Mouse (Mus musculus): ENCODE measurements around the gene 2900026A02Rik. TPM values are rescaled to one million over a fixed set of nuclear protein-coding genes. Genes with fewer than 3 reads are reported as not detected.

2900026A02Rik gene
- total RNA-seq, 2 experiments from 2014 or later = 55.4 to 56.9 TPM

DNA sequence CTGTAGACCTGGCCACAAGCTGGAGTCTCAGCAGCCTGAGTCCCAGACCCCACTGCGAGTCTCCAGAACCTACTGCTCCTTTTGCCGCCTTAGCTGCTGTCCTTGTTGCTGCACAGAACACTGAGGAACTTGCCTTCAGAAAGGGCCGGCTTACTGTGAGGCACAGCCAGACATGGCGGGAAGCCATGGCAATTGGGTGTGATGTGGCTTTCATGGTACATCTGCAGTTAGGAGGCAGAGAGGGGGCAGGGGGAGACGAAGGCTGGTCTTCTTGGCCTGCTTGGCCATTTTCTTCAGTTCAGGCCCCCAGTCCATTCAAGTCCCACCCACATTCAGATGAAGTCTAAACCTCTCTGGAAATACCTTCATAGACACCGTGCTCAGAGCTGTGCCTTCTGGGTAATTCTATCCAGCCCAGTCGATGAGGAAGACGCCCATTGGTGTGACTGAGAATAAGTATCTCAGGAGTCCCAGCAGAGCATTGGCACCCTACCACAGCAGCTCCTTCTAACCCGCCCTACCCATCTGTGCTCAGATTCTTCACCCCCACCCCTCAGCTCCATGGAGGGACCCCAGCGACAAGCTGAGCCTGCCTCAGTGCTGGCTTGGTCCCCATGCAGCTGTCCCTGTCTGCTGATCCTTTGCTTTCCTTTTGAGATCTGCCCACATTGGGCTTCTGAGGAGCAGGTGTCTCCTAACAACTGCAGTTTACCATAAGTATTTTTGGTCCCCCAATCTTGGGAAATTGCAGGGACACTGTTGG lies 175.3 kb downstream of the 2900026A02Rik start:
- peak; percentile 46 to 49 for DNase-seq (ENCODE audit: low spot score in 2 of 2)

GRCm38 (mm10) chr5:113043531-113043930 lies 177.5 kb downstream of the 2900026A02Rik start:
- DNase-seq (ENCODE audit: low spot score in 2 of 2) = peak; percentile 56 to 69

DNA sequence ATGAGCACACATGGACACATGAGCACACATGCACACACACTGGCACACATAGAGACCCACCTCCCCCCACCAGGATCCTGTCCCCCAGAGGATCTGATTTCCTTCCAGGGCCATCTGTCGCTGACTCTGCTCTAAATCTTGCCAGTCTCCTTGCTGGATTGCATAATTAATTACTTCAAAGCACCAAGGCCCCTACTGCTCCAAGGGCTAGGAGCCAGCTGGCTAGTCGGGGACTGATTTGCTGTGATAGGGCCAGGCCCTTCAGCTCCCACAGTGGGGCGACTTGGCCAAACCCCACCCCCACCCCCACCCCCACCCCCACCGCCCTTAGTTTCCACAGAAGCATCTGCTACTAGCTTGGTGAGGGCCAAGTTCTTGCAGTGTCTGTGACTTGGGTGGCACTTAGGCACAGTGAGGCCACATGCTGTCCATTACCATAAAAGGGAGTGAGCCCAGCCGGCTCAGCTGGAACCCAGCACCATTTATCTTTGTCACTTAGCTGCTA lies 179.4 kb downstream of the 2900026A02Rik start:
- DNase-seq (ENCODE audit: low spot score in 2 of 2) = peak; percentile 79 to 82

- DNase-seq (ENCODE audit: low spot score in 2 of 2) = peak in 1 of 2 experiments; percentile 39
Measured at GRCm38 (mm10) chr5:113040776-113041175, 180.3 kb downstream of the 2900026A02Rik start.

DNA sequence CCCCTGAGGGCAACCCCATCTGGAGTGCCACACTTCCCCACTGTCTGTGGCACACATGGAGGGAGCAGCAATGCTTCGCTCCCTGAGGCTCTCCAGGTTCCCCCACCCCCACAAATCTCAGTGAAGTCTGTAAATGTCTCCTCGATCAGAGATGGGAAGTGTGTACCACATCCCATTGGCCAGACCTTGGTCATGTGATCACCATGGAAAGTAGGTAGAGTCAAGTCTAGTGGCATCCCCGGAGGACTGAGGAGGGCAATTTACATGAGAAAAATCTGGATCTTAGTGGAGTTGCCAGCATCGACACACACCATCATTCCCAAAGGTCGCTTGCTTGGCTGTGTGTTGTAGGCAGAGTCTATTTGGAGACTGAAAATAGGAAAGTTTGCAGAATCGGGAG lies 182.4 kb downstream of the 2900026A02Rik start:
- DNase-seq (ENCODE audit: low spot score in 2 of 2) = no peak

Other genes with a start within 250 kb of the 2900026A02Rik start
- gene Grk3, start 205.4 kb downstream of the 2900026A02Rik start, total RNA-seq (2021) = 10 to 100 TPM; 63.3 to 73.1 TPM
- gene Crybb2, start 151.1 kb downstream of the 2900026A02Rik start, total RNA-seq (2021) = not detected
- gene Crybb3, start 139.7 kb downstream of the 2900026A02Rik start, total RNA-seq (2021) = 1 to 10 TPM; 2.2 to 2.9 TPM
- gene Tmem211, start 5.7 kb upstream of the 2900026A02Rik start, total RNA-seq (2021) = under 1 TPM in 1 of 2 experiments, not detected in 1; 0.18 TPM
- 10 to 100 TPM; 72.2 to 77.7 TPM for gene Sgsm1, start 89.5 kb upstream of the 2900026A02Rik start, total RNA-seq (2021)
- not detected for gene Aym1, start 136.1 kb upstream of the 2900026A02Rik start, total RNA-seq (2021)